Mouse (Mus musculus): Measurements from ENCODE around the gene Med29. TPM values are rescaled to one million over a fixed set of nuclear protein-coding genes. Genes with fewer than 3 reads are reported as not detected.
A peak's percentile ranks its signal among the peaks of the same experiment; 100 is the strongest.

The Med29 gene
- 39.2 and 44.5 TPM in 2 replicates for polyA plus RNA-seq (2014; fragmentation: Nextera tagmentation; extraction: Ambion mirVana)

DNA sequence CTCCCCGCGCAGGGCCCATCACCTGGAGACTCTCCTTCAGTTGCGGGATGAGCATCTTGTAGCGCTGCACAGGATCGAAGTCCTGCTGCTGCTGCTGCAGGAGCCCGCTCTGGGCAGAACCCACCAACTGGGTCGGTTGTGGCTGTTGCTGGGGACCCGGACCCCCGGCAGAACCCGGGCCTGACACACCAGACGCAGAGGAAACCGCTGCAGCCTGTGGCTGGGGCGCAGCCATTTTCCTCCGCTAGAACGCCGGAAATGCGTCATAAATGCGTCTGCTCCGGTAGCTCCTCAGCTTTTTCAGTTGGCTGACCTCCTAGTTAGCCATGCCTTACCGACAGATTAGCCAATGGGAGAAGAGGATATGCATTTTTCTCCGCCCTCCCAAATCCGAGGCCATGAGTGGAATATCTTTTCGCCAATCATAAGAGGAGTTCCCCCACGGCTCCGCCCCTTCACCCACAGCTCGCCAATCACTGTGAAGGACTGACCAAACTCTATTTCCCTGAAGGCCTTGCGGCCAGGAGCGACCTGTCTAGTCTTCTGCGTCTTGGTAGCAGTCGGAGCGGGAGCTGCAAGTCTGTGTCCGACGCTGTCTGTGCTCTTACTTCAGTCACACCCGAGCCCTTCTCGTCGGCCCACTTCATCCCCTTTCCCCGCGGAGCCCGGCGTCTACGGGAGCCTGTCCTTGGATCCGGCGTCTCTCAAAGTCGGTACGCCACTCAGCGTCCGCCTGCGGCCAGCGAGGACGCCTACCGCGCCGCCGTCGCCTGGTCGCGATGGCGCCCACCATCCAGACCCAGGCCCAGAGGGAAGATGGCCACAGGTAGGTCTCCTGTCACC is at the start of gene Med29, which contains the start of gene Paf1:
Gene Med29 (minus strand): TSS at position 280 of the 843 bp plus-strand sequence.
Gene Paf1 (plus strand): TSS at position 523 of the 843 bp plus-strand sequence.
- no peaks in the 10 kb centered on the region for H3K9me3 ChIP-seq (ENCODE audit: control insufficient read depth, low read length)
- H3K27me3 ChIP-seq (ENCODE audit: control insufficient read depth, insufficient read depth, low read length) = no peaks in the 10 kb centered on the region
- DNase-seq (ENCODE audit: low spot score) = peak; percentile 96
- peak; percentile 98 for ATAC-seq (ENCODE audit: low FRiP score)
- WGBS = under 1% methylated on average over 58 of the region's 58 CpGs
- H3K4me3 ChIP-seq (replicated peaks; ENCODE audit: low read length) = peak within 1 kb of the TSS; percentile 94
- H3K27ac ChIP-seq = peak within 1 kb of the TSS; percentile 77
- H3K36me3 ChIP-seq (replicated peaks; ENCODE audit: control insufficient read depth, insufficient read depth) = peaks cover 66% of the 10 kb centered on the region
- peak within 1 kb of the TSS; percentile 94 for H3K4me2 ChIP-seq (replicated peaks)
- H3K9ac ChIP-seq = peak within 1 kb of the TSS; percentile 87
- H3K4me1 ChIP-seq (replicated peaks; ENCODE audit: control insufficient read depth, insufficient read depth, low read length) = peaks cover 17% of the 10 kb centered on the region

DNA sequence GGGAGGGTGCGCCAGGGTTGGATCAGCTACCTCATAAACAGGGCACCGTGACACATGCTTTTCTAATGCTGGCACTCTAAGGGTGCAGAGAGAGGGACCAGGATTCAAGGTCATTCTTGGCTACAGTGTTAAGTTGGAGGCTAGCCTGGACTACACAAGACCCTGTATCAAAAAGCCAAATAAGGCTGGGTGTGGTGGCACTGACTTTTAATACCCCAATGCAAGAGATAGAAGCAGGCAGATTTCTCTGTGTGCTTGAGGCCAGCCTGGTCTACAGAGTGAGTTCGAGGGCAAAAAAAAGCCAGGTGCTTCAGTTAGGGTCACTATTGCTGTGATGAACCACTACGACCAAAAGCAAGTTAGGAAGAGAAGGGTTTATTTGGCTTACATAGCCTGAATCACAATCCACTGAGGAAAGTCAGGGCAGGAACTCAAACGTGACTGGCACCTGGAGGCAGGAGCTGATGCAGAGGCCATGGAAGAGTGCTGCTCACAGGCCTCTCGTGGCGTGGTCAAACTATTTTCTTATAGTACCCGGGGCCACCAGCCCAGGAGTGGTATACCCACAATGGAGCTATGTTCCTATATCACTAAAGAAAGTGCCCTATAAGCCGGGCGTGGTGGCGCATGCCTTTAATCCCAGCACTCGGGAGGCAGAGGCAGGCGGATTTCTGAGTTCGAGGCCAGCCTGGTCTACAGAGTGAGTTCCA is 49.4 kb upstream of the Med29 start:
- Histone ChIP-seq H3K4me3 (replicated peaks; ENCODE audit: low read length) (no peak overlapping the region), H3K27me3 (ENCODE audit: control insufficient read depth, insufficient read depth, low read length) (peaks cover 4% of the 10 kb centered on the region; the same call in 1 of the 2 replicates), H3K27ac (no peak overlapping the region), H3K4me1 (replicated peaks; ENCODE audit: control insufficient read depth, insufficient read depth, low read length) (no peaks in the 10 kb centered on the region), H3K9ac (no peak overlapping the region), H3K9me3 (ENCODE audit: control insufficient read depth, low read length) (no peaks in the 10 kb centered on the region), H3K36me3 (replicated peaks; ENCODE audit: control insufficient read depth, insufficient read depth) (no peaks in the 10 kb centered on the region), H3K4me2 (replicated peaks) (no peak overlapping the region)
- ATAC-seq (ENCODE audit: low FRiP score) (no peak), DNase-seq (ENCODE audit: low spot score) (no peak)
- 93% methylated on average over 13 of the region's 14 CpGs for WGBS

DNA sequence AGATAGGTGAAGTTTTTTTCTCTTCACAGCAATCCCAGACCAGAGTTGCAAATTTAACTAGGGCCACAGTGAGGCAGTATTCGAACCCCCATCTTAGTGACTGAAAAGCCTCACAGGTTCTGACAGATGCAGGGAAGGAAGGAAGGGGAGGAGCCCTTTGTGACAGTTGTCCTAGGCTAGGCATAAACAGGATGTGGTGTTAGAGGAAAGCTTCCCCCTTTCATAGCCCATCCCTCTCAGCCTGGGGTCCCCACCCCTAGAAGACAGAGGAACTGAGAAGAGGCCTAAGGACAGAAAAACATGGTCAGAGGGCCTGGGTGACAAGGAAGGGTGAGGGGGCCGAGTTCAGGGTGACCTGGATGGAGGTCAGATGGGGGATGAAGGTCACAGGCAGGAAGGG is 48.2 kb upstream of the Med29 start:
- H3K27ac ChIP-seq = no peak overlapping the region
- ATAC-seq (ENCODE audit: low FRiP score) = no peak
- no peak overlapping the region for H3K9ac ChIP-seq
- H3K4me3 ChIP-seq (replicated peaks; ENCODE audit: low read length) = no peak overlapping the region
- DNase-seq (ENCODE audit: low spot score) = no peak
- H3K4me1 ChIP-seq (replicated peaks; ENCODE audit: control insufficient read depth, insufficient read depth, low read length) = no peaks in the 10 kb centered on the region
- H3K27me3 ChIP-seq (ENCODE audit: control insufficient read depth, insufficient read depth, low read length) = peaks cover 2% of the 10 kb centered on the region; the same call in 1 of the 2 replicates
- WGBS = 50% methylated on average over 2 of the region's 2 CpGs
- H3K9me3 ChIP-seq (ENCODE audit: control insufficient read depth, low read length) = no peaks in the 10 kb centered on the region
- no peaks in the 10 kb centered on the region for H3K36me3 ChIP-seq (replicated peaks; ENCODE audit: control insufficient read depth, insufficient read depth)
- H3K4me2 ChIP-seq (replicated peaks) = no peak overlapping the region

DNA sequence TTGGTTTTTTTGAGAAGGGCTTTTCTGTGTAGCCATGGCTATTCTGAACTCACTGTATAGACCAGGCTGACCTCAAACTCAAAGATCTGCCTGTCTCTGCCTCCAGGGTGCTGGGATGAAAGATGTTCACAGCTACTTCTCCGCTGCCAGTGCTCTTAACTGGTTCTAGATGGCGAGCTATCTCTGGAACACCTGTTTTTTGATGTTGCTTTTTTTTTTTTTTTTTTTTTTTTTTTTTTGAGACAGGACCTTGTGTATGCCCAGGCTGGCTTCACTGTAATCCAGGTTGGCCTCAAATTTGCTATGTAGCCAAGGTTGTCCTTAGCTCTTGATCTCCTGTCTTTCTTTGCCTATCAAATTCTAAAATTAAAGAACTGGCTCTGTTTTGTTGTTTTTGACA is 46.3 kb upstream of the Med29 start:
- DNase-seq (ENCODE audit: low spot score) = no peak

DNA sequence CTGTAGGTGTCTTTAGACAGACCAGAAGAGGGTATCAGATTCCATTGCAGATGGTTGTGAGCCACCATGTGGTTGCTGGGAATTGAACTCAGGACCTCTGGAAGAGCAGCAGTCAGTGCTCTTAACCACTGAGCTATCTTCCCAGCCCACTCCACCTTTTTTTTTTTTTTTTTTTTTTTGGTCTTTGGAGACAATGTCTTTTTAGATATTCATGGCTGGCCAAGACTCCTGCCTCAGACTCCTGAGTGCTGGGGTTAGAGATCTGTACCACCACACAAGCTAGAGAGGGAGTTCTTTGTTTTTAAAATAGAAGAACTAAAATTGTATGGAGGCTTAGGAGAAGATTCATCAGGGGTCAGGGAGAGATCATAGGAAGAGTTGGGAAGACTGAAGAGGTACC is 45.5 kb upstream of the Med29 start:
- ATAC-seq (ENCODE audit: low FRiP score) (no peak), DNase-seq (ENCODE audit: low spot score) (no peak)
- Histone ChIP-seq H3K9me3 (ENCODE audit: control insufficient read depth, low read length) (no peaks in the 10 kb centered on the region), H3K36me3 (replicated peaks; ENCODE audit: control insufficient read depth, insufficient read depth) (peaks cover 10% of the 10 kb centered on the region; the same call in 1 of the 2 replicates), H3K27me3 (ENCODE audit: control insufficient read depth, insufficient read depth, low read length) (no peaks in the 10 kb centered on the region), H3K4me3 (replicated peaks; ENCODE audit: low read length) (no peak overlapping the region), H3K4me1 (replicated peaks; ENCODE audit: control insufficient read depth, insufficient read depth, low read length) (peaks cover 26% of the 10 kb centered on the region), H3K9ac (no peak overlapping the region), H3K27ac (no peak overlapping the region), H3K4me2 (replicated peaks) (no peak overlapping the region)

More for the DNA sequence above, 46.3 kb upstream of the Med29 start:
- H3K36me3 ChIP-seq (replicated peaks; ENCODE audit: control insufficient read depth, insufficient read depth) = peaks cover 1% of the 10 kb centered on the region; the same call in 1 of the 2 replicates
- no peak overlapping the region for H3K9ac ChIP-seq
- H3K9me3 ChIP-seq (ENCODE audit: control insufficient read depth, low read length) = no peaks in the 10 kb centered on the region
- H3K4me2 ChIP-seq (replicated peaks) = no peak overlapping the region
- H3K4me3 ChIP-seq (replicated peaks; ENCODE audit: low read length) = no peak overlapping the region
- WGBS = 95% methylated on average over 2 of the region's 2 CpGs
- ATAC-seq (ENCODE audit: low FRiP score) = no peak
- no peak overlapping the region for H3K27ac ChIP-seq
- H3K4me1 ChIP-seq (replicated peaks; ENCODE audit: control insufficient read depth, insufficient read depth, low read length) = peaks cover 18% of the 10 kb centered on the region
- no peaks in the 10 kb centered on the region for H3K27me3 ChIP-seq (ENCODE audit: control insufficient read depth, insufficient read depth, low read length)

DNA sequence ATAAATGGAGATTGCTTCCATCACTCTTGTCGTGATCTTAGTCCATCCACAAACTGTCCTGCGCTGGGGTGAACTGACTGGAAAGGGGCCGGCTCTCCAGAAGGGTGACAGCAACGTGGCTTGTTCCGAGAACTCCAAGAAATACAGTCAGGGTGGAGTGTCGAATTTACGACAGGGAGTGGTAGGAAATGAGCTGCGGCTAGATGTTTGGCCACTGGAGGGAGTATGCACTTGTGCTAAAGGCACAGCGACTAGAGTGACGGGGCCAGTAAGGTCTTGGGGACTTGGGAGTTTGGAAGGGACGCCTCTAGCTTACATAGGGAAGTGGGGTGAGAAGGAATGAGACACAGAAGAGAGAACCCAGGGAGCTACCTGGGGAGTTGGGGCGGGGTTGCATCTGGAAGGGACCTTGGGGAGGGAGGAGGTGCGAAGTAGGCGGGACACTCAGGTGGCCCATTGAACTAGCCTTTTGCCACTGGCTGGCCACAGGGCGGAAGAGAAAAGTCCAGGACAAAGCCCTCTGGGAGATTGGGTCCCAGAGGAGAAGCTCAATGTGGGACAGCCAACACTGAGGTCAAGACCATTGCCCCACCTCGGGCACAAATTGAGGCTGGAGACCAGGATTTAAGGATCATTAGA is 44.5 kb upstream of the Med29 start, which contains the start of gene Gmfg:
Gene Gmfg (plus strand): TSS at position 516 of the 639 bp plus-strand sequence.
- WGBS = 3% methylated on average over 16 of the region's 16 CpGs
- no peaks in the 10 kb centered on the region for H3K9me3 ChIP-seq (ENCODE audit: control insufficient read depth, low read length)

DNA sequence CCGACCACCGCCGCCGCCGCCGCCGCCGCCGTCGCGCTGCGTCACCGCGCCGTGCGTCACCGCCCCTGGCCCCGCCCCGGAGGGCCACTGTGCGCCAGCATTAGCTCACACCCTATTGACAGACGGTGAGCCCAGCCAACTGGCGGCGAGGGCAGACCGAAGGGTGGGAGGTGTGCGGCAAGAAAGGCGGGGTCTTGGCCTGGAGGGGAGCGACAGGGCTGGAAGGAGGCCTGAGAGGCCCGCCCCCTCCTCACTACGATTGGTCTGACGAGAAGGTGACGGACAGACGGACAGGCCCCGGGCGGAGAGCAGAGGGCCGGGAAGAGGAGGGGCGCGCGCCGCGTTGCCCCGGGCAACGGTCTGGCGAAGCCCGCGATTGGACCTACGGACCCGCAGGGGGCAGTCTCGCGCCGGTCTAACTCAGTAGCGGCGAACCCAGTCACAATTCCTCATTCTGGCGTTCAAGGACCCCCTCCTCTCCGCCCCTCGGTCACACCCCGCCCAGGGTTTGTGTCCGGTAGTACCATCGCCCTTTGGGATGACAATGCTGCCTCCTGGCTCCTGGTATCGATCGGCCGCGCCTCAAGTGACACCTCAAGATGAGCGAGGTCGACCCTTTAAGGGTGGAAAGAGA is 43.9 kb upstream of the Med29 start:
- peaks cover 18% of the 10 kb centered on the region for H3K36me3 ChIP-seq (replicated peaks; ENCODE audit: control insufficient read depth, insufficient read depth)
- H3K4me2 ChIP-seq (replicated peaks) = peak overlapping the region; percentile 87
- H3K4me1 ChIP-seq (replicated peaks; ENCODE audit: control insufficient read depth, insufficient read depth, low read length) = peaks cover 38% of the 10 kb centered on the region
- no peaks in the 10 kb centered on the region for H3K27me3 ChIP-seq (ENCODE audit: control insufficient read depth, insufficient read depth, low read length)
- no peaks in the 10 kb centered on the region for H3K9me3 ChIP-seq (ENCODE audit: control insufficient read depth, low read length)
- peak overlapping the region; percentile 93 for H3K4me3 ChIP-seq (replicated peaks; ENCODE audit: low read length)
- WGBS = under 1% methylated on average over 57 of the region's 64 CpGs
- ATAC-seq (ENCODE audit: low FRiP score) = peak; percentile 99
- peak overlapping the region; percentile 82 for H3K27ac ChIP-seq
- peak overlapping the region; percentile 98 for H3K9ac ChIP-seq
- DNase-seq (ENCODE audit: low spot score) = peak; percentile 98

More for the DNA sequence above, 44.5 kb upstream of the Med29 start, which contains the start of gene Gmfg:
- Histone ChIP-seq H3K27ac (peak within 1 kb of the TSS; percentile 82), H3K9ac (peak within 1 kb of the TSS; percentile 72), H3K4me3 (replicated peaks; ENCODE audit: low read length) (peak within 1 kb of the TSS; percentile 93), H3K27me3 (ENCODE audit: control insufficient read depth, insufficient read depth, low read length) (no peaks in the 10 kb centered on the region), H3K36me3 (replicated peaks; ENCODE audit: control insufficient read depth, insufficient read depth) (peaks cover 17% of the 10 kb centered on the region), H3K4me2 (replicated peaks) (peak within 1 kb of the TSS; percentile 67), H3K4me1 (replicated peaks; ENCODE audit: control insufficient read depth, insufficient read depth, low read length) (peaks cover 35% of the 10 kb centered on the region)
- peak; percentile 84 for DNase-seq (ENCODE audit: low spot score)
- peak; percentile 31 for ATAC-seq (ENCODE audit: low FRiP score)

DNA sequence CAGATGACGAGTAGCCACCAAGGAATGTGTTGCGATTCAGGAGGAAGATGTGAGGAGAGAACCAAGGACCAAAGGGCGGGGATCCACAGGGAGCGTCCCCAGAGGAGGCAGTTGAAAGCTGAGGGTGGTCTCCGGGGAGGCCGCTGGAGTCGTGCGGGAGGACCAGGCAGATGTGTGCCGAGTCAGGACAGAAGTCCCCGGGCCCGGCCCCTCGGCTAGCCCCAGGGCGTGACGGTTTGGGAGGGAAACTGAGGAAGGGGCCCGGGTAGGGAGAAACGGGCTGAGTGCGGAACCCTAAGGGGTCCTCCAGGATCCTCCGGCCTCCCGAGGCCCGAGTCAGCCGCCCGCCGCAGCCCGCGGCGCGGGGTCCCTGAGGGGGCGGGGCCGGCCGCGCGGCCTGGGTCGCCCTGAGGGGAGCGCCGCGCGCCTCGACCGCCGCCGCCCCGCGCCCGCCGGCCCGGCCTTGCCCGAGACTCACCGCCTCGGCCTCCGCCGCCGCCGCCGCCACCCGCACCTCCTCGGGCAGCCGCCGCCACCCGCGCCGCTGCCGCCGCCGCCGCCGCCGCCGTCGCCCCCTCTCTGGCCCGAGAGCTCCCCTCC is 43.3 kb upstream of the Med29 start:
- no peaks in the 10 kb centered on the region for H3K9me3 ChIP-seq (ENCODE audit: control insufficient read depth, low read length)
- WGBS = under 1% methylated on average over 36 of the region's 70 CpGs
- ATAC-seq (ENCODE audit: low FRiP score) (peak; percentile 39), DNase-seq (ENCODE audit: low spot score) (no peak)
- peak overlapping the region; percentile 98 for H3K9ac ChIP-seq
- H3K36me3 ChIP-seq (replicated peaks; ENCODE audit: control insufficient read depth, insufficient read depth) = peaks cover 25% of the 10 kb centered on the region
- H3K27me3 ChIP-seq (ENCODE audit: control insufficient read depth, insufficient read depth, low read length) = no peaks in the 10 kb centered on the region
- peak overlapping the region; percentile 87 for H3K4me2 ChIP-seq (replicated peaks)
- H3K4me1 ChIP-seq (replicated peaks; ENCODE audit: control insufficient read depth, insufficient read depth, low read length) = peaks cover 38% of the 10 kb centered on the region
- peak overlapping the region; percentile 93 for H3K4me3 ChIP-seq (replicated peaks; ENCODE audit: low read length)
- peak overlapping the region; percentile 75 for H3K27ac ChIP-seq
